Mouse (Mus musculus): ENCODE data around the gene Fam102b.

DNA sequence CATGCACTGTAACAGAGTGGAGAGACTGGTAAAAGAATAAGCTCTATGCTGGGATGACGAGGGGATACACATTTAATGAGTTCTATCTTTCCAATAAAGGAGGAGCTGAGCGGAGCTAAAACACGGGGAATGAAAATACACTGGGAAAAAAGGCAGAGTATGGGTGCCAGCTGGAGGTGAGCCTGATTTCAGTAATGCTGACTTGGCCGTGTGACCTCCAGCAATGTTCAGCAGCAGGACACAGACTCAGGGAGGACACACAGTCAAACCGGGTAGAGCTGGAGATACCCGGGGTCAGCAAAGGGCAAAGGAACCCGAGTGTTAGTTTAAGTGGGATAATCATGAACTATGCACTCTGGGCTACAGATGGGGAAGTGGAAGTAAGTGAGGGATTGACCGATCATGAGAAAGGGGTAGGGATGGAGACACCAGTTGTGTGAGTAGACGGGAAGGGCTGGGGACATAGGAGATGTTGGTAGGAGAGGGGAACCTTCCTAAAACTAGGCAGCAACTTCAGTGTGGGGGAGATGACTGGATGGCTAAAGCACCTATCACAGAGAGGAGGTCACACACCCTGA is 37.3 kb downstream of the Fam102b start:
- TF ChIP-seq CTCF (IDR thresholded peaks at IDR 0.05; ENCODE audit: borderline replicate concordance, insufficient read depth, low read length), result no peak
- no peak for TF ChIP-seq POLR2A (IDR thresholded peaks at IDR 0.05; ENCODE audit: low read depth, low read length)

All from embryonic fibroblast, embryonic 13.5 days (primary cell).